Mouse (Mus musculus): ENCODE results near the gene Habp4. TPM values are rescaled to one million over a fixed set of nuclear protein-coding genes. Genes with fewer than 3 reads are reported as not detected.

Gene Habp4
- polyA plus RNA-seq, 1 experiment from 2014 or later: 39.3 TPM

DNA sequence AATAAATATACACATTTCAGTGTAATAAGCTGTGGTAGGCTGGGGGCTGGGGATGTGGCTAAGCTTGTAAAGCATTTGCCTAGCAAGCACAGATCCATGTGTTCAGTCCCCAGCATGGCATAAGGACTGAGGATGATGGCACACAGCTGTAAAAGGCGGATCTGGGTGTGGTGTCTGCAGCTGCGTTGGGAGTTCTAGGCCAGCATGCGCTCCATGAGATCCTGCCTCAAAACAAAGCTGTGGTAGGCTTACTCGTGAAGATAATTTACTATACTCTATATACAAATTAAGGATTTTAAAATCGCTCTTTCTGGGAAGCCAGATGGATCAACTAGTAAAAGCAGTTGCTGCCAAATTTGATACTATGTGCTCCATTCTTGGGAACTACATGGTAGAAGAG is 53.3 kb downstream of the Habp4 start:
- no peak overlapping the region for H3K4me3 ChIP-seq
- H3K27ac ChIP-seq: no peak overlapping the region
- peaks cover 27% of the 10 kb centered on the region; the same call in 1 of the 2 replicates for H3K36me3 ChIP-seq
- no peaks in the 10 kb centered on the region for H3K9me3 ChIP-seq
- H3K27me3 ChIP-seq (ENCODE audit: insufficient read depth, poor library complexity, severe bottlenecking): no peaks in the 10 kb centered on the region
- WGBS: 88% methylated on average over 5 of the region's 5 CpGs
- no peak for DNase-seq (ENCODE audit: low spot score)
- no peaks in the 10 kb centered on the region for H3K4me1 ChIP-seq

DNA sequence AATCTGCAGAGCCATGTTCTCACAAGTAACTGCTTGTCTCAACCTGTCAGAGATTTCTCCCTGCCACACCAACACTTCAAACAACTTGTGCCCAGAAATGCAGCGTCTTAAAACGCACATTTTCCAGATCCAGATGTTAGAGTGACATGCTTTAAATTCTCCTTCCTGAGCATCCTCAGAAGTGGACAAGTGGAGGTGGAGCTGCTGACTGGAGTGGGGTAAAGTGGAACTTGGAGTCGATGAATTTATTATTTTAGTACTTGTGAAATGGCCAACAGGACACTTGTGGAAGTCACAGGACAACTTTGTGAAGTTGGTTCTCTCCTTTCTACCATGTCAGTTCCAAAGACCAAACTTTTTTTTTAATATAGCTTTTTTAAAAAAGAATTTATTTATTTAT is 64.1 kb downstream of the Habp4 start:
- Histone ChIP-seq H3K36me3 (no peaks in the 10 kb centered on the region), H3K4me1 (no peaks in the 10 kb centered on the region; the same call in 1 of the 2 replicates), H3K27ac (no peak overlapping the region), H3K27me3 (ENCODE audit: insufficient read depth, poor library complexity, severe bottlenecking) (no peaks in the 10 kb centered on the region), H3K9me3 (no peaks in the 10 kb centered on the region), H3K4me3 (no peak overlapping the region)
- DNase-seq (ENCODE audit: low spot score): no peak
- WGBS: 70% methylated on average over 3 of the region's 3 CpGs

DNA sequence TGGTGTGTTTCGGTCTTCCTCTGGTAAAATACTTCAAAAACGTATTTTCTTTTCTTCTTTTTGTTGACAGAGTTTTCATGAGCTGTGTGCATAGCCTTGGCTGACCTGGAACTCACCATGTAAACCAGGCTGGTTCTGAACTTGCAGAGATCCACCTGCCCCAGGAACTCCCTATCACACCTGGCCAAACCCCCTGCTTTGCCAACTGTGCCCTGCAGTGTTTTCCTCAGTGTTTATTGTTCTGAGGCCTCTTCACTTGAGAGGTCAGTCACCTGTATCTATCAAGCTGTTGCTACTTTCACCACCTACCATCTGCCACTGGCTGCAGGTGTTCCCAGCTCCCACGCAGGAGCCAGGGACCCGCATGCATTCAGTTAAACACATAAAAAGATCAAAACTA is 65.1 kb downstream of the Habp4 start:
- DNase-seq (ENCODE audit: low spot score): no peak
- H3K27ac ChIP-seq: no peak overlapping the region
- no peaks in the 10 kb centered on the region for H3K9me3 ChIP-seq
- H3K4me1 ChIP-seq: no peaks in the 10 kb centered on the region; the same call in 1 of the 2 replicates
- WGBS: 89% methylated on average over 4 of the region's 4 CpGs
- H3K27me3 ChIP-seq (ENCODE audit: insufficient read depth, poor library complexity, severe bottlenecking): no peaks in the 10 kb centered on the region
- no peak overlapping the region for H3K4me3 ChIP-seq
- H3K36me3 ChIP-seq: no peaks in the 10 kb centered on the region

DNA sequence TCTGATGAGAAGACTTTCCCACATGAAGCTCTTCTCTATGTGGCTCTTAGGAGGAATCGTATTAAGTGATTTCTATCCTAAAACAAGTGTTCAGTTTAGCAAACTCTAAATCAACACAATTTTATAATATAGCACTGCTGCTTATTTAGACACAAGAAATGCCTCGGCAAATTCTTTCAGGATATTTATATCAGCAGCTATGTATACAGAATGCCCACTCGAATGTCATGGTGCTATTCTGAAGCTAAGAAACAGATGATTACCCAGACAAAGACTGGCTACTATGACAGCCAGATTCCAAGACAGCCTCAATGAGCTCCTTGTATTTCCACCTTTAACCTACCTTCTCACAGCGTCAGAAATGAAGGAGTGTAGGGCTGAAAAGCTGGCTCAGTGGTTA is 71.5 kb downstream of the Habp4 start:
- Histone ChIP-seq H3K27ac (no peak overlapping the region), H3K4me3 (no peak overlapping the region), H3K36me3 (no peaks in the 10 kb centered on the region), H3K9me3 (no peaks in the 10 kb centered on the region), H3K4me1 (peaks cover 43% of the 10 kb centered on the region), H3K27me3 (ENCODE audit: insufficient read depth, poor library complexity, severe bottlenecking) (no peaks in the 10 kb centered on the region)
- no peak for DNase-seq (ENCODE audit: low spot score)
- 82% methylated on average over 4 of the region's 4 CpGs for WGBS

DNA sequence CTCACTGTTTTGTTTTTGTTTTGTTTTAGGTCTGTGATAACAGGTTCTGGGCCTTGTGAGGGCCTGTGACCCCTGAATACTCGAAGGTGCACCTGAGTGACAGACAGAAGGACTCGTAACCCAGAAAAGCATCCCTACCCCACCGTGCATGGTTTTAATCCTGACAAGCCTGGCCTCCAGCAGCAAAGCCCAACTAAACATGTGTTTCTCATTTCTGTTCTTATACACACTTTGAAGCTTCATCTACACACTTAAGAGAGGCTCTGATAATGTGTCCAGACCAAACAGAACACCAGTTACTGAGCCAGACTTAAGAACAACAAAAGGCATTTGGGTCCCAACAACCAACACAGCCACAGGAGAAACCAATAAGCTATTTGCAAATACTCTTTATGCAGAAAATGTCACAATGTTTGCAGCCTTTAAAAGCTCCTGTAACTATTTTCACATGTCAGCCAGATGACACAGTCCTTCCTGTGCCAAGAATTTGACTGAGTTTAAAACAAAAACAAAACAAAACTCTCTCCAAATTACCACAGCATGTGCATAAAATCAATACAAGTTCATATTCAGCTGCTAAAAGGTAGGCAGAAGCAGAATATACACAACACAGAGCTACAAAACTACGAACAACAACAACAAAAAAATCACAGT is 73.6 kb downstream of the Habp4 start:
- no peaks in the 10 kb centered on the region for H3K36me3 ChIP-seq
- H3K4me3 ChIP-seq: no peak overlapping the region
- no peak for DNase-seq (ENCODE audit: low spot score)
- WGBS: 40% methylated on average over 4 of the region's 4 CpGs
- no peaks in the 10 kb centered on the region for H3K9me3 ChIP-seq
- H3K4me1 ChIP-seq: peaks cover 51% of the 10 kb centered on the region
- no peaks in the 10 kb centered on the region for H3K27me3 ChIP-seq (ENCODE audit: insufficient read depth, poor library complexity, severe bottlenecking)
- 0 out of 2 replicates have a peak overlapping the region, but pooled peaks have one; percentile 36 for H3K27ac ChIP-seq

DNA sequence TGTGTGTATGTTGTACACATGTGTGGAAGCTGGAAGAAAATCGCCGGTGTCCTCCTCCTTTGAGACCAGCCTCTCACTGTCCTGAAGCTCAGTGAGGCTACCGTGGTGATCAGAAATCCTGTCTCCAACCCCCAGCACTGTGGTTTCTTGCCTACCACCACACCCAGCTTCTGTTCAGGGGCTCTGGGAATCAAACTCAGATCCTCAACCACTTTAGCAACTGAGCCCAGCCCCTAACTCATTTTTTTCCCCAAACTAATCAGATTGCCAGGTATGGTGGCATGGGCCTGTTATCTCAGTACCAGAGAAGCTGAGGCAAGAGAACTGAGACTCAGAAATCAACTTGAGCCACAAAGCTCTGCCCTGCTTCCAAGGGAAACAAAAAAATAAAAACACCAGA is 74.2 kb downstream of the Habp4 start:
- H3K9me3 ChIP-seq: no peaks in the 10 kb centered on the region
- H3K27me3 ChIP-seq (ENCODE audit: insufficient read depth, poor library complexity, severe bottlenecking): no peaks in the 10 kb centered on the region
- DNase-seq (ENCODE audit: low spot score): no peak
- H3K36me3 ChIP-seq: no peaks in the 10 kb centered on the region
- WGBS: 69% methylated on average over 3 of the region's 3 CpGs
- H3K27ac ChIP-seq: peak overlapping the region; percentile 36; the same call in 1 of the 2 replicates
- peaks cover 57% of the 10 kb centered on the region for H3K4me1 ChIP-seq
- no peak overlapping the region for H3K4me3 ChIP-seq

Other genes starting within 250 kb of the Habp4 start
- gene Hsd17b3, start 72.6 kb upstream of the Habp4 start, polyA plus RNA-seq (2016; fragmentation: Nextera tagmentation; extraction: Ambion mirVana): not detected in 2 replicates
- gene Slc35d2, start 32.5 kb upstream of the Habp4 start, polyA plus RNA-seq (2016; fragmentation: Nextera tagmentation; extraction: Ambion mirVana): 7.7 and 8.7 TPM in 2 replicates
- 16.8 and 20.4 TPM in 2 replicates for gene Zfp367, start 8.6 kb upstream of the Habp4 start, polyA plus RNA-seq (2016; fragmentation: Nextera tagmentation; extraction: Ambion mirVana)
- 23.7 and 26.8 TPM in 2 replicates for gene Cdc14b, start 113.5 kb downstream of the Habp4 start, polyA plus RNA-seq (2016; fragmentation: Nextera tagmentation; extraction: Ambion mirVana)
- 58.6 and 60.3 TPM in 2 replicates for gene Aaed1, start 150.9 kb downstream of the Habp4 start, polyA plus RNA-seq (2016; fragmentation: Nextera tagmentation; extraction: Ambion mirVana)
- gene Ctsl, start 209.1 kb downstream of the Habp4 start, polyA plus RNA-seq (2016; fragmentation: Nextera tagmentation; extraction: Ambion mirVana): 240 and 241 TPM in 2 replicates